Mouse (Mus musculus) hindbrain, embryonic 14.5 days (tissue): ENCODE data around the gene Kdr. TPM values are rescaled to one million over a fixed set of nuclear protein-coding genes. Genes with fewer than 3 reads are reported as not detected.
A peak's percentile ranks its signal among the peaks of the same experiment; 100 is the strongest.

Experiments used
- ATAC-seq: fragments of 200-750 bp; cut with Nextera tagmentation; 2 replicates; pipeline ENCODE4 v1.8.0; 2017; ENCODE audit warnings: moderate number of reproducible peaks, mild to moderate bottlenecking, moderate TSS enrichment, moderate library complexity; ENCODE audit not compliant: low FRiP score
- DNase-seq: peaks from one replicate; pipeline ENCODE4 v3.0.0-alpha.2; 2015; ENCODE audit warnings: low spot score
- H3K27ac ChIP-seq: fragments of 300-500 bp; sonication (generic); 2 replicates; pipeline ENCODE4 v1.5.1; 2014; ENCODE audit warnings: mild to moderate bottlenecking, moderate library complexity
- H3K27me3 ChIP-seq: fragments of 300-500 bp; sonication (generic); 2 replicates; pipeline ENCODE4 v1.6.1; 2014; ENCODE audit warnings: mild to moderate bottlenecking, low read length, mixed read lengths; ENCODE audit not compliant: control insufficient read depth, insufficient read depth
- H3K36me3 ChIP-seq: fragments of 300-500 bp; sonication (generic); replicated peaks from 2 replicates; pipeline ENCODE4 v1.6.1; 2014; ENCODE audit not compliant: control insufficient read depth, insufficient read depth
- H3K4me1 ChIP-seq: fragments of 300-500 bp; sonication (generic); replicated peaks from 2 replicates; pipeline ENCODE4 v1.6.1; 2014; ENCODE audit warnings: antibody characterized with exemption, low read length, mixed read lengths; ENCODE audit not compliant: control insufficient read depth, insufficient read depth
- H3K4me2 ChIP-seq: fragments of 300-500 bp; sonication (generic); replicated peaks from 2 replicates; pipeline ENCODE4 v1.6.1; 2014; ENCODE audit warnings: mild to moderate bottlenecking, moderate library complexity
- H3K4me3 ChIP-seq: fragments of 300-500 bp; sonication (generic); replicated peaks from 2 replicates; pipeline ENCODE4 v1.5.1; 2014; ENCODE audit warnings: mild to moderate bottlenecking, low read length
- H3K9ac ChIP-seq: fragments of 300-500 bp; sonication (generic); 2 replicates; pipeline ENCODE4 v1.6.1; 2014
- H3K9me3 ChIP-seq: fragments of 300-500 bp; sonication (generic); 2 replicates; pipeline ENCODE4 v1.6.1; 2016; ENCODE audit warnings: low read length; ENCODE audit not compliant: control insufficient read depth
- WGBS: fragments of 180-500 bp; shearing (Covaris S2); extraction: QIAGEN DNeasy Blood & Tissue Kit; methylation state at CpG from one replicate; pipeline ENCODE4 v1.1.7; 2014; 5-methylcytosine and 5-hydroxymethylcytosine counted together
- polyA plus RNA-seq: library from polyadenylated mRNA; unstranded; fragments of >200 nt; fragmentation: Nextera tagmentation; extraction: Ambion mirVana; gene quantifications from 2 replicates; pipeline ENCODE4 v1.2.1, GENCODE M21; 2014

Gene Kdr
- polyA plus RNA-seq, 1 experiment from 2014 or later: 29.0 TPM

DNA sequence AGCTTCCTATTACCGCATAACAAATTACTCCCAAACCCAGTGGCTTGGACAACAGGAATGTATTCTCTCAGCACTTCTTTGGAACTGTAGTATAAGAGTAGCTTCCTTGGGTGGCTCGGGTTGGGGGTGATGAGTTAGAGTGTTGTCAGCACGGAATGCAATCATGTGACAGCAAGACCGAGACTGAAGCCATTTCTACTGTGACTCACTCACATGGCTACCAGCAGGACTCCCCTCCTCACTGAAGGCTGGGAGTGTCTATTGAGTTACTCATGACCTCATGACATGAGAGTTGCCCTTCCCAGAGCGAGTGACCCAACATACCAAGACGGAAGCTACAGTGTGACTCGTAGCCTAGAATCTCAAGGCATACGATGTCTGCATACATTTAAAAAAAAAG, 12.0 kb upstream of the Kdr start:
- H3K4me1 ChIP-seq: no peaks in the 10 kb centered on the region
- ATAC-seq: no peak
- WGBS: 90% methylated on average over 8 of the region's 8 CpGs

GRCm38 (mm10) chr5:75987530-75987929, 9.3 kb upstream of the Kdr start:
- no peak overlapping the region for H3K9ac ChIP-seq
- no peaks in the 10 kb centered on the region for H3K9me3 ChIP-seq
- DNase-seq: no peak
- no peak for ATAC-seq
- no peak overlapping the region for H3K27ac ChIP-seq
- no peak overlapping the region for H3K4me2 ChIP-seq
- no peak overlapping the region for H3K4me3 ChIP-seq
- 84% methylated on average over 8 of the region's 8 CpGs for WGBS
- H3K27me3 ChIP-seq: no peaks in the 10 kb centered on the region
- H3K4me1 ChIP-seq: no peaks in the 10 kb centered on the region
- no peaks in the 10 kb centered on the region for H3K36me3 ChIP-seq

More for the DNA sequence above, 12.0 kb upstream of the Kdr start:
- H3K27ac ChIP-seq: no peak overlapping the region
- DNase-seq: no peak
- no peaks in the 10 kb centered on the region for H3K9me3 ChIP-seq
- no peak overlapping the region for H3K4me2 ChIP-seq
- no peak overlapping the region for H3K4me3 ChIP-seq
- no peak overlapping the region for H3K9ac ChIP-seq
- H3K27me3 ChIP-seq: no peaks in the 10 kb centered on the region
- no peaks in the 10 kb centered on the region for H3K36me3 ChIP-seq

DNA sequence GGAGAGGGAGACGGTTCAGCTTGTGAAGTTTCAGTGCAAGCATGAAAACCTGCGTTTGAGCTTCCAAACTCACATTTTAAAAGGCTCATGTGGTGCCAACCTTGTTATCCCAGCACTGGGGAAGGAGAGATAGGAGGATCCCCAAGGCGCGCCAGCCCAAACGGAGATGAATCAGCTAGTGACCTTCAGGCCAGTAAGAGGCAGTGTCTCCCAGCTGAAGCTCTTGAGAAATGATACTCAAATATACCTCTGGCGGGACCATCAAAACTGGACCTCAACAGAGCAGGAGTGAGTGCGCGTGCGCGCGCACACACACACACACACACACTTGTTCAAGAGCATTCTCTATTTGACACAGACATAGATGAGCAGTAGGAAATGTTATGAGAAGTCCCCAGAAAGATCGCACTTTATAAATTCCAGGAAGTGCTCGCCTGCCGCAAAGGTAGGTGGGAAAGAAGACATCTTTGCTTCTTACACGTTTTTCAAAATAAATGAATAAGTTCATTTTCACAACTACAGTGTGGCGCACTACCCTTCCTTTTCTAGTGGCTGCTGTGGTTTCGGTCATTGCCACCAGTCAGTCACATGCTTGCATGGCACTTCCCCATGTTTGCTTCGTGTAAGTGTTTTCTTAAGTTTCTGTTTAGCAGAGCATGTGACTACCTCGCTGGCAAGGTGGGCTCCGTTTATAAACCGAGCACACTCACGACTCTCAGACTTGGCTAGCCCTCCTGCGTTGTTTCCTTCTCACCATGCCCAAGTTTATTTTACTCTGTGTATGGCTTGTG, 2.5 kb upstream of the Kdr start:
- Histone ChIP-seq H3K27me3 (peaks cover 54% of the 10 kb centered on the region), H3K27ac (no peak overlapping the region), H3K4me2 (no peak overlapping the region), H3K9me3 (no peaks in the 10 kb centered on the region), H3K4me1 (peaks cover 4% of the 10 kb centered on the region; the same call in 1 of the 2 replicates), H3K9ac (no peak overlapping the region), H3K4me3 (no peak overlapping the region), H3K36me3 (no peaks in the 10 kb centered on the region)
- DNase-seq (no peak), ATAC-seq (no peak)
- WGBS: 66% methylated on average over 23 of the region's 23 CpGs

DNA sequence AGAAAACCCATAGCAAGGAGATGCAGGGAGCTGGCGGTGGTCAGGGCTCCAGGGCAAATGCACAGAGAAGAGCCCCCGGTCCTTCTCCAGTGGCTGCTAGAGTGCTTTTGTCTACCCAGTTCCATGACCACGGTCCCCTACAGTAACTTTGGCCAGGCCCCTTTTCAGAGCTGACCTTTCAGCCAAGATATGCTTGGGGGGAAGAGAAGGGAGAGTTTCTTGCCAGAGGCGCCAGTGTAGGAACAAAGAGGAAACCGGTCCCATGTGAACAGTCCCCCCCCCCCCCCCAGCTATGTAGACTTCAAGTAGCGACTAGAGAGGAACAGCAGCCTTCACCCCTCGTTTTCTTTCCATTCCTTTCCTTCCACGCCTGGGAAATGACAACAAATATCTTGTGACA, 850 bp upstream of the Kdr start:
- 11% methylated on average over 8 of the region's 8 CpGs for WGBS
- H3K27me3 ChIP-seq: peaks cover 58% of the 10 kb centered on the region
- H3K27ac ChIP-seq: no peak overlapping the region
- no peak for ATAC-seq
- peak overlapping the region; percentile 98 for H3K4me2 ChIP-seq
- H3K36me3 ChIP-seq: no peaks in the 10 kb centered on the region
- H3K9ac ChIP-seq: peak overlapping the region; percentile 60; the same call in 1 of the 2 replicates
- H3K9me3 ChIP-seq: no peaks in the 10 kb centered on the region
- H3K4me3 ChIP-seq: peak overlapping the region; percentile 53
- peaks cover 4% of the 10 kb centered on the region; the same call in 1 of the 2 replicates for H3K4me1 ChIP-seq
- no peak for DNase-seq

- Histone ChIP-seq H3K36me3 (no peaks in the 10 kb centered on the region), H3K9ac (peak overlapping the region; percentile 60), H3K27me3 (peaks cover 58% of the 10 kb centered on the region), H3K9me3 (no peaks in the 10 kb centered on the region), H3K27ac (peak overlapping the region; percentile 41; the same call in 1 of the 2 replicates), H3K4me1 (peaks cover 4% of the 10 kb centered on the region; the same call in 1 of the 2 replicates), H3K4me2 (peak overlapping the region; percentile 98), H3K4me3 (peak overlapping the region; percentile 53)
- DNase-seq: peak; percentile 35
- peak; percentile 80; the same call in 1 of the 2 replicates for ATAC-seq
- 1% methylated on average over 54 of the region's 54 CpGs for WGBS
Observed at GRCm38 (mm10) chr5:75977441-75978373, 551 bp downstream of the Kdr start.

GRCm38 (mm10) chr5:75976696-75977095, 1.6 kb downstream of the Kdr start:
- Histone ChIP-seq H3K27ac (no peak overlapping the region), H3K36me3 (no peaks in the 10 kb centered on the region), H3K4me3 (peak overlapping the region; percentile 8), H3K9me3 (no peaks in the 10 kb centered on the region), H3K27me3 (peaks cover 57% of the 10 kb centered on the region), H3K4me2 (peak overlapping the region; percentile 15; the same call in 1 of the 2 replicates), H3K4me1 (peaks cover 4% of the 10 kb centered on the region; the same call in 1 of the 2 replicates), H3K9ac (0 out of 2 replicates have a peak overlapping the region, but pooled peaks have one; percentile 7)
- no peak for ATAC-seq
- WGBS: 39% methylated on average over 9 of the region's 9 CpGs
- DNase-seq: no peak

GRCm38 (mm10) chr5:75975398-75975797, 2.9 kb downstream of the Kdr start:
- Histone ChIP-seq H3K27me3 (peaks cover 44% of the 10 kb centered on the region), H3K36me3 (no peaks in the 10 kb centered on the region), H3K9me3 (no peaks in the 10 kb centered on the region), H3K9ac (no peak overlapping the region), H3K4me1 (peaks cover 4% of the 10 kb centered on the region; the same call in 1 of the 2 replicates), H3K4me3 (0 out of 2 replicates have a peak overlapping the region, but pooled peaks have one; percentile 11), H3K27ac (0 out of 2 replicates have a peak overlapping the region, but pooled peaks have one; percentile 27), H3K4me2 (peak overlapping the region; percentile 15; the same call in 1 of the 2 replicates)
- ATAC-seq: no peak
- no peak for DNase-seq
- 51% methylated on average over 5 of the region's 5 CpGs for WGBS

DNA sequence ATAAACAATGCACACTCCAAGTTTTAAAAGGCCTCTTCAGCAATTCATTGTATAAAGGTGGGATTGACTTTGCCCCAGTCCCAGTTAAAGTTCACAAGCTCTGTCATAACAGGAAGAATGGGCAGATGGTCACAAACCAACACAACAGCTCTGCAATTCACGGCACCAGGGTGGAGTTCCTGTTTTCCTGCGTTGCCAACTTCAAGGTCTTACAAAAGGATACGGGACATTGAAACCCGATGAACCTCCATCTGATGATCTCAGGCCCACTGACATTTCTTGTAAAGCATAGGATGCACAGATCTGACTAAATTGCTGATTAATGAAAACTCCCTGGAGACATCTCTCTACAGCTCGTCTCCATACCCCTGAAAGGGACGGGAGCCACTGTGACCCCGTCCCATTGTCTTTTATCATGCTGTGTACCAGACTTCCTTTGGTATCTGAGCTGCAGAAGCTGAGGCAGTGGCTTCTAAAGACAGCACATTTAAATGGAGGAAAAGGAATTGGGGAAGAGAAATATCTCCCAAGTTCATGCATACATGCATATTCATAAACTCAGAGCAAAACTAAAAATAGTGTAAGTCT, 3.6 kb downstream of the Kdr start:
- Histone ChIP-seq H3K9me3 (no peaks in the 10 kb centered on the region), H3K27me3 (peaks cover 38% of the 10 kb centered on the region), H3K36me3 (no peaks in the 10 kb centered on the region), H3K4me1 (peaks cover 4% of the 10 kb centered on the region; the same call in 1 of the 2 replicates), H3K4me3 (no peak overlapping the region), H3K4me2 (no peak overlapping the region), H3K9ac (no peak overlapping the region), H3K27ac (no peak overlapping the region)
- ATAC-seq: no peak
- no peak for DNase-seq
- WGBS: 38% methylated on average over 7 of the region's 7 CpGs
